Mouse (Mus musculus) left cerebral cortex, postnatal 10 days (tissue): ENCODE measurements around the gene Stard3nl. TPM values are rescaled to one million over a fixed set of nuclear protein-coding genes. Genes with fewer than 3 reads are reported as not detected.

Experiments used
- DNase-seq, 2 experiments: peaks; one replicate each; pipeline ENCODE4 v3.0.0; 2021 to 2022; ENCODE audit warnings: low spot score in 2 of 2, mixed read lengths in 1 of 2; ENCODE audit errors: extremely low spot score in 1 of 2
- intact Hi-C: fragments of 180-260 bp; cut with DNase I; formaldehyde crosslinking; loops from one replicate; pipeline ENCODE4 v1.15.1; 2025
- total RNA-seq, 2 experiments: library from RNA; stranded (reverse); gene quantifications; 2 replicates each; pipeline ENCODE4 v1.2.3; 2021

The Stard3nl gene
- total RNA-seq: 10 to 100 TPM; 85.7 to 94.4 TPM

GRCm38 (mm10) chr13:19395688-19396354 is at the start of gene Stard3nl:
TSS of gene Stard3nl (minus strand) at chr13:19395795.
- intact Hi-C loops: no loop called here
- DNase-seq: peak; percentile 99

- DNase-seq: no peak
- intact Hi-C loops: loop anchor here (10.0 kb wide), 1 partner anchor 207 kb away; no protein-coding TSS in a partner anchor
Observed at GRCm38 (mm10) chr13:19438040-19438439, 42.4 kb upstream of the Stard3nl start.

DNA sequence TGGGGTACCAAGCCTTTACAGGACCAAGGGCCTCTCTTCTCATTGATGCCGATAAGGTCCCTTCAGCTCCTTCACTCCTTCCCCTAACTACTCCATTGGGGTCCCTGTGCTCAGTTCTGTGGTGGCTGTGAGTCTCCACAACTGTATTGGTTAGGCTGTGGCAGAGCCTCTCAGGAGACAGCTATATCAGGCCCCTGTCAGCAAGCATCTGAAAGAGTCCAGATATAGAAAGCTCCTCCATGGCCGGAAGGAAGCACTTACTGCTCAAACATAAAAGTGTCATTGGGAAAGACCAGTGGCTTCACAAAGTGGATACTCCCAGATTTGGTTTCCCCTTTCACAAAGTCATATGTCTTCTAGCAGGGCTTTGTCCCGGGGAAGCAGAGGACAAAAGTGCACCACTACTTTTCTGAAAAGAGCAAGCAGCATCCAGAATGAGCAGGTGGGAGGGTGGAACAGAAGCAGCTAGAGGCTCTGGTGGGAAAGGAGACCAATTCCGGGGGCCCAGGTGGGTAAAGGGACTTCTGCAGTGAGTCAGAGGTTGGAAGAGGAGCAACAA is 34.3 kb upstream of the Stard3nl start:
- no peak for DNase-seq
- intact Hi-C loops: loop anchor here (5.0 to 10.0 kb wide), 2 partner anchors 215 to 268 kb away; no protein-coding TSS in a partner anchor

- intact Hi-C loops: no loop called here
- no peak for DNase-seq
Observed at GRCm38 (mm10) chr13:19428076-19428475, 32.5 kb upstream of the Stard3nl start.

DNA sequence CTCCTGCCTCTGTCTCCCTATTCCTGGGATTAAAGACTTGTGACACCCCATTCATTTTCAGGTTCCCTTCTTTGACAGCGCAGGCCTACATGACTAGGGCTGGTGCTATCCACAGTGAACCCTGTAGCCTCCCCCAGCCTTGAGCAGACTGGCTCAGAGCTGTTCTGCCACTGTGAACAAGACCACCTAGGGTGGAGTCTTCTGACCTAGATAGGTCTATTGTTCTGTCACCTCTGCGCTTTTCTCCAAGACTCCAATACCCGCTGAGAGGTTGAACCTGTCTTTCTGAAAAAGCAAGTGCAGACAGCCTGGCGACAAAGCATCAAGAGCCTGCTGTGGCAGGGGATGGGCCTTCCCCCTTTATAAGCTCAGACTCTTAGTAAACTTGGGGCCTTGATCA is 29.0 kb upstream of the Stard3nl start:
- intact Hi-C loops: no loop called here
- no peak for DNase-seq

DNA sequence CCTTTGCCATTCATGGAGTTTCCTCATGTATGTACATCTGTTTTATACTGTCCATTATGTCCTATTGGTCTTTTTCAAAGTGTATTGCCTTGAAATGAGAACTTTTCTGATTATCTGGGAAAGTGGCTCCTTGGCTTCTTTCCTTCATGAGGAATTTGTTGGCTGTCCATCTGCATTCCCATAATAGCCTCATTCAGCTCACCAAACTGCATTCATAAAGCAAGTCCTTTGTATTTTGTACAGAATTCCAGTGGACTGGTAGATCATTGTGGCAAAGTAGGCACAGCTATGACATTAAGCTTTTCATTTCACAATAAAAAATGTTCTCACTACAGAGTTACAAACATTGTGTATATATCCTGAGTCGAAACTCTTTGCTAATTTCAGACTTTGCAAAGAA is 26.9 kb upstream of the Stard3nl start:
- no peak for DNase-seq
- intact Hi-C loops: no loop called here

GRCm38 (mm10) chr13:19417885-19418521 is 22.4 kb upstream of the Stard3nl start:
- no peak for DNase-seq
- intact Hi-C loops: no loop called here

- intact Hi-C loops: no loop called here
- no peak for DNase-seq
Observed at GRCm38 (mm10) chr13:19415894-19416531, 20.4 kb upstream of the Stard3nl start.

GRCm38 (mm10) chr13:19415337-19415736 is 19.7 kb upstream of the Stard3nl start:
- DNase-seq: no peak

DNA sequence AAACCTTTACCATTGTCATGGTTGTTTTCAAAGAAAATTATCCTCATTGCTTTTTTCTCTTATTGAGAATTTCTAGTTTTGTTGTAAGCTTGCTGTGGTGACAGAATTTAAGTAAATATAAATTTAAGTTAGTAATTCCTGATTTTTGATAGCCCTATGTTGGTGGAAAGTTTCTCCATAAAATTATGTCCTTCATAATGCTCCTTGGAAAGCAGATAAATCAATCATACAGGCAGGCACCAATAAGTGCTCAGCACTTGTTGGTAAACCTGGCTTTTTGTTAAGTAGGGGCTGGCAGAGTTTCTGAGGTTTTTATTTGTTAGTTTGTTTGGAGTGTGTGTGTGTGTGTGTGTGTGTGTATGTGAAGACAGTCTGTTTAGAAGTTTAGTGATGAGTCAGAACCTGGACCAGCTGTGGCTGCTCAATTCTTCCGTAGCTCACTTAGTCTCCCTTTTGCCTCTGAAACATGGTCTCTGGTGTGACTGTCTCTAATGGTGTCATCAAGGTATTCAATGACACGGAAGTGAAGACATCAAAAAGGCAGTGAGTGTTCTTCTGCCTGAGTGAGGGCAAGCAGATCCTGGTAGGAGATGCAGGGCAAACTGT is 16.8 kb upstream of the Stard3nl start:
- DNase-seq: no peak
- intact Hi-C loops: no loop called here

More at GRCm38 (mm10) chr13:19415337-19415736, 19.7 kb upstream of the Stard3nl start:
- intact Hi-C loops: no loop called here

DNA sequence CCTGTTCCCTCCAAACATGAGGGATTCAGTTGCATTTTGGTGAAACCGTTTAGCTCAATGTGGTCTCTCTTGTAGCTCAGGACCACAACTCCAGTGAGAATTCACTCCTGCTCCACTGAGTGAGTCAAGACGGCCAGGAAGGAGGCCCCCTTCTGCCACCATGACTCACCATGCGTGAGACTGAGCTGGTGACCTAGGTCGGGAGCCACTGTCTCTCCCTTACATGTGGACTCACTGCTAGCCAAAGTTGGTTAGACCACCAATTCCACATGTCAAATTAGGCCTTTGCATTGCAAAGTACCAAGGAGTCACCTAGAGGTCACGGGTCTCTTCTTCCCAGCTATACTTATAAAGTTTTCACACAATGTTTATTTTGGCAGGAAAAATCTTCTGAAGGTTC is 16.3 kb upstream of the Stard3nl start:
- intact Hi-C loops: no loop called here
- no peak for DNase-seq

- intact Hi-C loops: no loop called here
- no peak for DNase-seq
Observed at GRCm38 (mm10) chr13:19410694-19411093, 15.1 kb upstream of the Stard3nl start.

DNA sequence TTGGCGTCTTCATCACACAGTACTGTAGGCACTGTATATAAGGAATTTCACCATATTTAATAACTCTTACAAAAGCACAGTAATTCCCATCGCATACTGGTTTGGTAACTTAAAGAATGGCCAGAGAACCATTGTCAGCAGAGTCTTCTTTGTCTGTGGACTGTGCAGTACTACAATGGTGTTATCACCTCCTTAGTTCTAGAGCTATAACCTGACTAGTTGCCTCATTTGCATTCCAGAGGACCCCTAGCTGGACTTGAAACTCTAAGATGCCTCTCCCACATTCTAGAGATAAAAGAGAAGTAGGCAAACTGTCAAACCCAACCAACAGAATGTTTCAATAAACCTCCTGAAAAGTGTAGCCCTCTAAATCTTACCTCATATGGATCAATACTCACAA is 12.4 kb upstream of the Stard3nl start:
- intact Hi-C loops: no loop called here
- DNase-seq: no peak

GRCm38 (mm10) chr13:19404623-19405022 is 9.0 kb upstream of the Stard3nl start:
- intact Hi-C loops: no loop called here
- no peak for DNase-seq

DNA sequence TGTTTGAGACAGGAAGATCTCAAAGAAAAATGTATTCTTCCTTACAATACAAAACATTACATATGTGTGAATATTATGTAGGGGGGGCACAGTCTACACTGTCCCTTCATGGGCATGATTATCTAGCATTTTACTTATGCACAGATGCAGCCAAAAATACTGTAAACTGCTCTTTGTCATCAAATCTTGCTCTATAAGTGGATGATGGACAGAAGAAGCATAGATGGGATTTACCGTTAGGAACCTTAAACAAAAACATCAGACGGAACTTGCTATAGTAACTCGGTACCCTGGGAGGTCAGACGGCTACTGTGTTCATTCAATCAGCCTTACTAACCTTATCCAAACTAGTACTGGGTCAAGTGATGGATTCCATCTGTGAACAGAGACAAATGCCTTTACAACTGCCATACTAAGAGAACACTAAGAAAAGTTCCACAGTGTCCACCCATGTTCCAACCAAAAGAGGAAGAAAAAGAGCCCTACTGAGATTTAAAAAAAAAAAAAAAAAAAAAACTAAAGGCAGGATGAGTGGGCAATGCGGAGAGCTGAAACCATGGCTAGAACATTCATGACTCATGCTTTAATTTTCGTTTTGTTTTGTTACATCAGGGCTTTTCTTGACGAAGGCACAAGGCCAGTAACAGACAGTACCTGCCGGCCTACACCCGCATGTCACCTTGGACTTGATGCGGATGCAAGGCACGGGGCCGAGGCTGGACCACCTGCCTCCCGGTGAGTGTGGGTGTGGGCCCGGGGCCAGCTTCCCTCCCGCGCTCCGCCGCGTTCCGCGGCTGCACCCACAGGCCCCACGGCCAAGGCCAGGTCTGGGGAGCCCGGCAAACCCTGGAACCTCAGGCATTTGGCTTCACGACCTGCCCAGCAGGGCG is 552 bp downstream of the Stard3nl start:
- intact Hi-C loops: no loop called here
- DNase-seq: no peak

DNA sequence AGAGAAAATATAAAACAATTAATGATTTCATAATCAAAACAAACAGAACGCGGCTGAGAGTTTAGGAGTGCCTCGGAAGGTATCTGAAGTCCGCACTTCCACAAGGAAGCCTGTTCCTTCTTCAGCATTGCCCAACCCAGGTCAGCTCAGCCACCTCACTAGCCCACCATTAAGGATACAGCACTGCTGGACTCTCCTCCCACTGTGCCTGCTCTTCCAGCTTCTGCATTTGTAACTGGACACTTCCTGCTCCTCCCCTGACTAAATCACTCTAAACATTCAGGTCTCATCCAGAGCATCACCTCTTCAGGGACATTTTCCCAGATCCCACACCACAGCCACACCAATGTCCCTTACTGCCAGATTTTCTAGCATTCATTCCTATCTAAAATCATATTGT is 1.4 kb downstream of the Stard3nl start:
- intact Hi-C loops: no loop called here
- DNase-seq: no peak

GRCm38 (mm10) chr13:19393731-19394130 is 1.9 kb downstream of the Stard3nl start:
- no peak for DNase-seq
- intact Hi-C loops: no loop called here

- intact Hi-C loops: no loop called here
- no peak for DNase-seq
Observed at GRCm38 (mm10) chr13:19391608-19392007, 4.0 kb downstream of the Stard3nl start.
